Mouse (Mus musculus): ENCODE results near the gene Cd244a. TPM values are rescaled to one million over a fixed set of nuclear protein-coding genes. Genes with fewer than 3 reads are reported as not detected.
A peak's percentile ranks its signal among the peaks of the same experiment; 100 is the strongest.

The Cd244a gene
- total RNA-seq (2021), result under 1 TPM; 0.10 to 0.11 TPM
- long read RNA-seq, experiment 1, result 0 reads
- long read RNA-seq, experiment 2, result 0 reads

DNA sequence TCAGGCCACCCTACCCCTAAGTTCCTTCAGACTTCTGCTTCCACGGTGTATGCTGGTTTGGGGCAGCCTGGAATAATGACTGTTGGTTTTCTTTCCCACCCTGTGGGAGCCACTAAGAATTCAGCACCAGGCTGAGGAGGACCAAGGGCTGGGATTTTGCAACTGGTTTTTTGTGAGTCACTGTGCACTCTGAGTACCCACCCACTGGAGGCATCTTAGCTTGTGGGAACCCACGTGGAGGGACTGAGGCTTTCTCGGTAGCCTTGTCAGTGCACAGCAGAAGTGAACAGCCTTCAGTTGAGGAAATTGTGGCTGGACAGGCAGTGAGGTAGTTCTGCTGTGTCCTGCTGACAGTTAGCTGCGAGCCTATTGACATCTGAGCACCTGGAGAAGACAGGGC is at the start of gene Cd244a:
Gene Cd244a (plus strand): TSS at position 296 of the 400 bp plus-strand sequence.
- no peak for DNase-seq
- TF ChIP-seq CTCF (IDR thresholded peaks at IDR 0.05), result no peak
- Histone ChIP-seq H3K27ac (no peak within 1 kb of the TSS), H3K4me3 (no peak within 1 kb of the TSS)
- intact Hi-C loops (cut with DNase I), result no loop called here

DNA sequence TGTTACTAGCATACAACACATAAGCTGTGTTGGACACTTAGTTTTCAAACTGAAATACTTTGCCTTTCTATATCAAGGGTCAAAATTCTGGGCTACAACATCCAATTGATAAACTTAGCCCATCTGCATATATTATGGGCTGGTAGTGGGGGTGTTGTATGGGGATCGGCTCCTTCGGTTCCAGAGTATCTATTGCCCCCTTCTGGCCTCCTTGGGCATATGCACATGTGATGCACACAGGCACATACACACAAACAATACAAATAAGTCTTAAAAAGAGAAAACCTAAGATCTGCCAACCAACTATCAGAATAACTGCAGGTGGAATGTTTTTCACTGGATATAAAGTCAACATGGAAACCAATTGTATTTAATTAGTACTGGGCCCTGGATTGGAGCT is 45.8 kb upstream of the Cd244a start:
- DNase-seq, result no peak
- peak; percentile 24; the same call in 1 of the 2 replicates for TF ChIP-seq CTCF (IDR thresholded peaks at IDR 0.05)
- Histone ChIP-seq H3K4me3 (no peak overlapping the region), H3K27ac (no peak overlapping the region)
- intact Hi-C loops (cut with DNase I), result loop anchor here (5.0 kb wide), 1 partner anchor 64 kb away; no protein-coding TSS in a partner anchor

DNA sequence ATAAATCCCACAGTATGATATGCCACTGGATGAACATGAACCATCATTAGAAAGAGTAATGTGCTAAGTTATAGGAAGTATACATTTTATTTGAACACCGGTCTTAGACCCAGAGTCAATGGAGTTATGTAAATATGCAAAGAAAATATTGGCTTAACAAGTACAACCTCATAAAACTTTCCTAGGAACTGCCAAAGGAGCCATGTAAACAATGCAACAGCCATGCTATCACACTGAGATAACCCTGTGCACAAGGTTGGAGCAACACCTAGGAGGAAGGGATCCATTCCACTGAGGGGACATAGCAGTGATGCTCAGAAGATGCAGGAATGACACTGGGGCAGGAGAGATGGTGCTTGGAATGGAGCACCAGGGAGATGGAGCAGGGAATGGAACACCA is 45.2 kb upstream of the Cd244a start:
- Histone ChIP-seq H3K27ac (no peak overlapping the region), H3K4me3 (no peak overlapping the region)
- intact Hi-C loops (cut with DNase I), result loop anchor here (5.0 kb wide), 1 partner anchor 64 kb away; no protein-coding TSS in a partner anchor
- no peak for TF ChIP-seq CTCF (IDR thresholded peaks at IDR 0.05)
- no peak for DNase-seq

DNA sequence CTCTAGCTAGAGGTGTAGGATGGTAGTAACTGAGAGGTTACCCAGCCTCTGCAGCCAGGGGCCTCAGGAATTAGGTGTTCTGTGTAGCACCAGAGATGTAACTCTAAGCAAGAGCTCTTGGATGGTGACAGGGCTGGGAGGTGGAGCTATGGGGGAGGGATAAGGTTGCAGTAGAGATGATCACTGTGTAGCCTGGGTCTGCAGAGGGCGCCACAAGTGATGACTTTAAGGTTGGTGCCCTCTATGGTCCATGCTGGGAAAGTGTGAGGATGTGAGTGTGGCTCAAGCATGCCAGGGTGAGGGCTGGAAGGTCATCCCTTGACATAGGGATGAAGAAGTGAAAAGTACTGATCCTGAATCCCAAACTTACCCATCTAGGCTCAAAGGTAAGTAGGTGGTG is 44.0 kb upstream of the Cd244a start:
- no peak for TF ChIP-seq CTCF (IDR thresholded peaks at IDR 0.05)
- no peak overlapping the region for H3K27ac ChIP-seq
- intact Hi-C loops (cut with DNase I), result no loop called here
- H3K4me3 ChIP-seq, result no peak overlapping the region
- DNase-seq, result no peak

DNA sequence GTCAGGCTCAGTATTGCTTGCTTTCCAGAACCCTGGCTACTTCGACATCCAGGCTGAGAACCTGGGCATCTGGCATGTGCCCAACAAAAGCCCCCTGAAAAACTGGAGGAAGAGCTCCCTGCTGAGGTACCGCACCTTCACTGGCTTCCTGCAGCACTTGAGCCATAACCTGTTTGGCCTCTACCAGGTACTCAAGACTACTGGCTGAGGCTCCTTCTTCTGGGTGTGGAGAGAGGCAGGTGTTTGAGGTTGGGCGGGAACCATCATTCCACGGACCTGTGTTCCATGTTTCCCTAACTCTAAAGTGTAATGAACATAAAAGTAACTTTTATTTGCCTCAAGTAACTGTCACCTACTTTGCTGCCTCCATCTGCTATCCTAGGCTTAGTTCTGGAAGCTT is 43.4 kb upstream of the Cd244a start:
- TF ChIP-seq CTCF (IDR thresholded peaks at IDR 0.05), result no peak
- intact Hi-C loops (cut with DNase I), result no loop called here

DNA sequence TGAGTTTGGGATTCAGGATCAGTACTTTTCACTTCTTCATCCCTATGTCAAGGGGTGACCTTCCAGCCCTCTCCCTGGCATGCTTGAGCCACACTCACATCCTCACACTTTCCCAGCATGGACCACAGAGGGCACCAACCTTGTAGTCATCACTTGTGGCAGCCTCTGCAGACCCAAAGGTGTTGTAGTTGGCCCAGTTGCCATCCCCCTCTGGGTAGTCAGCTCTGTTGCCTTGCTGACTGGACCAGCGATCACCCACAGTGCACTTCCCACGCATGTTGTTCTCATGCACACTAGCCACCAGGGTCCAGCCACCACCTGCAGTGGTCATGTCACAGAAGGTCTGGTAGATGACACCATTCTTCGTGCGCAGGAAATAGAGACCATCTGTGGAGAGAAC is 27.6 kb upstream of the Cd244a start:
- no peak for TF ChIP-seq CTCF (IDR thresholded peaks at IDR 0.05)
- DNase-seq, result no peak
- intact Hi-C loops (cut with DNase I), result no loop called here
- no peak overlapping the region for H3K27ac ChIP-seq
- no peak overlapping the region for H3K4me3 ChIP-seq

More for the DNA sequence above, 43.4 kb upstream of the Cd244a start:
- no peak overlapping the region for H3K4me3 ChIP-seq
- H3K27ac ChIP-seq, result no peak overlapping the region
- no peak for DNase-seq

DNA sequence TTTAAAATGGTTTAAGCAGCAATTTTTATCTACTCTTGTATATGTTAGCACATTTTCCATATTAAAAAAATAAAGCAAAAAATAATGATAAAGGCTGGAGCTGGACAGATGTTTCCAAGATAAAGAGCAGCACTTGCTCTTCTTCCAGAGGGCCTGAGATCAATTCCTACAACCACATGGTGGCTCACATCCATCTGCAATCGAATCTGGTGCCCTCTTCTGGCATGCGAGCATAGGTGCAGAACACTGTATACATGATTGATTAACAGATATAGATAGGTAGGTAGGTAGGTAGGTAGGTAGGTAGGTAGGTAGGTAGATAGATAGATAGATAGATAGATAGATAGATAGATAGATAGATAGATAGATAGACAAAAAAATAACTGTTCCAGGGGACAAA is 26.2 kb upstream of the Cd244a start:
- intact Hi-C loops (cut with DNase I), result no loop called here
- H3K27ac ChIP-seq, result no peak overlapping the region
- no peak for TF ChIP-seq CTCF (IDR thresholded peaks at IDR 0.05)
- H3K4me3 ChIP-seq, result no peak overlapping the region
- DNase-seq, result no peak

DNA sequence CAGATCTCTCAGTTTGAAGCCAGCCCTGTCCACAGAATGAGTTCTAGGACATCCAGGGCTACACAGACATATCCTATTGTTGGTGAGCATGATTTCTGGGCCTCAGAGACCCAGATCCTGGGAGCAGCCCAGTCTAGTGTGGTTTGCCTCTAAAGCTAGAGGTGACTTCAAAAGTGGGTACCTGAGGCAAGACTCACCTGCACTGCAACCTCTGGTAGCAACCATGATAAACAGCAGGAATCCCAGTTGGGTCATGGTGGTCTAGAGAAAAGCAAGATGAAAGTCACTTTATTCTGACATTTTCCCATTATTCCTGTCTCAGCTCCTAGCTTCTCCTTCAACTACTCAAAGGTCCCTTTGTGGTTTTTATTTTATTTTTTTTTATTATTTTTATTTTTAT is 24.4 kb upstream of the Cd244a start:
- H3K27ac ChIP-seq, result no peak overlapping the region
- no peak for TF ChIP-seq CTCF (IDR thresholded peaks at IDR 0.05)
- intact Hi-C loops (cut with DNase I), result no loop called here
- DNase-seq, result no peak
- H3K4me3 ChIP-seq, result no peak overlapping the region

DNA sequence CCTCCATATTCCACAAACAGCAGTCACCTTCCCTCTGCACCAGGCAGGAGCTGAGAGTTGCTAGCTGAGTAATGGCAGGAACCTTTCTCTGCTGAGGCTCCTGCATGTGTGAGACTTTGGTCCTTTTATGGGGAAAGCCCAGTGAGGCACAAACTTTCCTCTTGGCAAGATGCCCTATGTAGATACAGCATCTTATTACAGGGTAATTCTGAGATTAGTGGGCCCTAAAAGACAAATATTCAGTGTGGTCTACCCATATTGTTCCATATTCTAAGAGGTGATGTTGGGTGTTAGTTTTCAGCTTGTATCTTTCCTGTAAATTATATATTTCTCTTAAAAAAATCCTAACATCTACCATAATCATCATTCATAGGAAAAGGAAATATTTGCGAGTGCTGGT is 23.8 kb upstream of the Cd244a start, which contains the start of gene Itln1:
Gene Itln1 (minus strand): TSS at position 101 of the 400 bp plus-strand sequence.
- H3K4me3 ChIP-seq, result no peak within 1 kb of the TSS
- DNase-seq, result no peak
- H3K27ac ChIP-seq, result no peak within 1 kb of the TSS
- no peak for TF ChIP-seq CTCF (IDR thresholded peaks at IDR 0.05)
- intact Hi-C loops (cut with DNase I), result no loop called here

DNA sequence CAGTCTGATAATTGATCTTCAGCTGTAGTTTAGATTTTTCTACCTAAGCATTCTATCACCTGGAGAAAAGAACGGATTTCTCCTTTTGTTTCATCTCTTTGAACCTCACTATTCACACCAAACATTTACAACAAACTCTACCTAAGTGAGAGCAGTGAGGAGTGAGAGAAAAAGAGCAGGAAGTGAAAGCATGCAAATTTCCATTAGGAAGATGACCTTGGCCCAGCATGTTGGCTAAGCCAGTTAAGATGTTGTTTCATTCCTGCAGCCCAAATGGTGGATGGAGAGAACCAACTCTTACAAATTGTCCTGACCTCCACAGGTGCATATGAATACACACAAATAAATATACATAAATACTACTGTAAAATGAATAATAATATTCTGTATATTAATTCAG is 18.3 kb upstream of the Cd244a start:
- Histone ChIP-seq H3K4me3 (no peak overlapping the region), H3K27ac (no peak overlapping the region)
- intact Hi-C loops (cut with DNase I), result no loop called here
- DNase-seq, result no peak
- TF ChIP-seq CTCF (IDR thresholded peaks at IDR 0.05), result no peak

DNA sequence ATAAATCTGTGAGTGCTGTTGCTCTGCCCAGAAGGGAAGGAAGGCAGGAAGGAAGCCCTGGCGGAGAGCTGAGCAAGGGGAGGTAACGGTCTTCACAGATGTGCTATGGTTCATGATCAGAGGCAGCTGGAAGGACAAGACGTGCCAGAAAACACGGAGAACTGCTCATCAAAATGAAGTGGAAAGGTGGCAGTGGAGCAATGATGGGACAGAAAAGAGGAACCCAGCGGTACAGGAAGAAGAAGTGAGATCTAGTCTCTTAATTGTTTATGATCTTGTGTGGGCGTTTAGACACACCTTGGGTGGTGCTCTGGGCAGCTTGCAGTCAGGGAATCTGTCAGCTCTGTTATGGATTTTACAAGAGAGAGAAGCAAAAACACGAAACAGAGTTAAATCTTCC is 7.7 kb upstream of the Cd244a start:
- Histone ChIP-seq H3K4me3 (no peak overlapping the region), H3K27ac (no peak overlapping the region)
- intact Hi-C loops (cut with DNase I), result no loop called here
- DNase-seq, result no peak
- no peak for TF ChIP-seq CTCF (IDR thresholded peaks at IDR 0.05)

DNA sequence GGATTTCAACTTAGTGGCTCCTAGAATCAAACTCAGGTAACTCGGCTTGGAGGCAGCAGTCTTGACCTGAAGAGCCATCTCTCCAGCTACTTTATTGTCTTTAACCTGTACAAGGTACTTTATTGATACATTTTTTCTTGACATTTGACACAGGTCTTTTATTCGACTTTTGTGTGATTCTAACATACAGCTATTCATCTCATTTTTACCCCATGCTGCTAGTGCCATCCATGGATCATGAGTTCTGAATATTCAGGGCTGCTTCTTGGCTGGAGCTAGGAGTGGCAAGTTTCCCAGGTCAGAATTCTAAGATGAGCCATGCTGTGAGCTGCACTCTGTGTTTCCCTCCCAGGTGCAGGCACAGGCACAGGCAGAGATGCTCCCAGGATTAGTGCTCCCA is 6.8 kb upstream of the Cd244a start:
- no peak for DNase-seq
- no peak overlapping the region for H3K4me3 ChIP-seq
- intact Hi-C loops (cut with DNase I), result no loop called here
- no peak for TF ChIP-seq CTCF (IDR thresholded peaks at IDR 0.05)
- H3K27ac ChIP-seq, result no peak overlapping the region

DNA sequence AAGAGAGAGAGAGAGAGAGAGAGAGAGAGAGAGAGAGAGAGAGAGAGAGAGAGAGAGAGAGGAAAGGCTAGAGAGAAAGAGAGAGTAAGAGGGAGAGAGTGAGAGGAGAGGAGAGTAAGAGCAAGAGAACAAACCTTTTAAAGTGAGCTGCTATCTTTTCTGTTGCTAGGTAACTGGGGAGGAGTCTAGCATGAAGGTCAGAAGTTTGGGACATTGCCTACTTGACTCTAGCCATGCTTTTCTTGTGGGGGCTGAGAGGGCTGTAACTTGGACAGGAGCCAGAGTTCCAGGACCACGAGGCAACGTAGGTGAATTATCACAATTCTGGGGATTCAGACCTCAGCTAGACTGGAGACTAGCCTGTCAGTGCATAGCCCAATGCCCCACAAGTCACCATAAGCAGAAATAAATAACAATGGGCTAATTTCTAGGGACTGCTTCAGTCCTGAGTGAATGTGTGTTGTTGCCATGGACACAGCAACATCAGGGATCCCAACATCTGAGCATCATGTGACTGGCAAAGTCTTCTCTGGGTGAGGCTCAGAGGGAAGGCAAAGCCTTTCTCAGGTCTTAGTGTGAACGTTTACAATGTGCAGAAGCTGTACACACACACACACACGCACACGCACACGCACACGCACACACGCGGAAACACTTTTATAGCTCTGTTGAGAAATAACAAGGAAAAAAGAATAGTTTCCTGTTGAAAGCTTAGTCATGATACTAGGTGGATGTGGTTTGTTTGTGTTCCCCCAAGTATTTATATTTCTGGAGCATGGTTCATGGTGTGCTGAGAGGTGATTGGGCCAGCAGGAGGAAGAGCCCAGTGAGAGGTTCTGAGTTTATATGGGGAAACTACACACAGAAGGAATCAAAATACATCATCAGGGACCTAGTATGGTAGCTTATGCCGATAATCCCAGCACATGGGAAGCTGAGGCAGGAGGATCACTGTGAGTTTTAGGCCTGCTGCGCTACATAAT is 5.3 kb upstream of the Cd244a start:
- Histone ChIP-seq H3K4me3 (no peak overlapping the region), H3K27ac (no peak overlapping the region)
- no peak for TF ChIP-seq CTCF (IDR thresholded peaks at IDR 0.05)
- intact Hi-C loops (cut with DNase I), result no loop called here
- no peak for DNase-seq

Measured in gastrocnemius, adult 2 months (tissue).